Mouse (Mus musculus): ENCODE results near the gene Zbtb45.

GRCm38 (mm10) chr7:13023928-13024731 lies 14.3 kb upstream of the Zbtb45 start:
- peak; percentile 92 for TF ChIP-seq POLR2A (IDR thresholded peaks at IDR 0.05; ENCODE audit: low read depth, low read length)
- no peak for TF ChIP-seq CTCF (IDR thresholded peaks at IDR 0.05; ENCODE audit: borderline replicate concordance, insufficient read depth, low read length)

All from embryonic fibroblast, embryonic 13.5 days (primary cell).